ENCODE assay signal across 8 mouse cellular contexts in the genomic region with DNA sequence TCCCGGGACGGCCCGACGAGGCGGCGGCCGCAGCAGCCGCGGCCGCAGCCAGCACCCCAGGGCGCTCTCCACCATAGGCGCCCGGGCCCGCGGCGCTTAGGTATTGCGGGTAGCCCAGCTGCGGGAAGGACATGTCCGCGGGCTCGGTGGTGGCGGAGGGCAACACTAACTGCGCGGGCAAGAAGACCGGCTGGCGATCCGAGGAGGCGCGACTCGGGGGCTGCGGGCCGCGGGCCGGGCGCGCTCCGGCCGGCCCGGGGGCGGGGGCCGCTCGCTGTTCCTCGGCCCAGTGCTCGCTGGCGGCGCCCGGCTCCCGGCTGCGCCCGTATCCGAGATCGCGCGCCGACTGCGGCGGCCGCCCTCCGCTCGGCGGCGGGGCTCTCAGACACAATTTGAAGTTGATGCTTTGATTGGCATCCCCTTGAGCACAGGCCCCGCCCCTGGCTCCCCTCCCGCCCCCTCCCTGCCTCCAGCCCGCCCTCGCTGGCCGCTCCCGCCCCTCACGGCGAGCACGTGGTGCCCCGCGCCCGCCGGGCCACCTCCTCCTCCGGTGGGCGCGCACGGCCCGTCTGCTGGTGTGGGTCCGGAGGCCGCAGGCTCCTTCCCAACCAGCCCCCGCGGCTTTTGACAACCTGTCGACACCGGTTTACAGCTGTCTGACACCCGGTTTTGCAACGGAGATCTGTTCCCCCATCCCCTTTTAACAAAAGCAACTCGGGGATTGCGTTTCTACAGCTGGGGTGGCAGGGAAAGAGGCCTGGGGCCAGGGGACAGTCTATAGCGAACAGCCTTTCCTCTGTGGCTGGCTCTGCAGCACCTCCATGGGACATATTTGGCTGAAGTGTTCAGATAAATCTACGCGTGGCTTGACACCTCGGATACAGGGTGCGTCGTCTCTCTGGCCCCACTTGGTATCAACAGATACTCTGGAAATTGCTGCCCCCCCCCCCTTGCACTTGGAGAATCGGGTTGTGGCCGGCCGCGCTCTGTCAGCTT. TPM values are rescaled to one million over a fixed set of nuclear protein-coding genes. Genes with fewer than 3 reads are reported as not detected.
DNase-seq lines count a peak whose midpoint lies in the region; ATAC-seq and TF ChIP-seq lines count a peak whose summit lies in the region.

Gene Irx1 (minus strand): TSS at position 368 of the 996 bp plus-strand sequence.

- no peak for TF ChIP-seq CTCF in kidney, postnatal 0 days (IDR thresholded peaks at IDR 0.05; ENCODE audit: low read depth)

- WGBS in heart, embryonic 12.5 days = under 1% methylated on average over 91 of the region's 100 CpGs
- under 1% methylated on average over 71 of the region's 100 CpGs for WGBS in forebrain, embryonic 14.5 days
- WGBS in kidney, postnatal 0 days = under 1% methylated on average over 52 of the region's 100 CpGs

- H3K9me3 ChIP-seq in heart, embryonic 12.5 days (replicated peaks) = no peaks in the 10 kb centered on the region
- no peaks in the 10 kb centered on the region for H3K9me3 ChIP-seq in forebrain, embryonic 14.5 days (replicated peaks; ENCODE audit: control insufficient read depth, low read length)
- H3K9me3 ChIP-seq in kidney, postnatal 0 days (replicated peaks; ENCODE audit: low read length) = no peaks in the 10 kb centered on the region

- peak within 1 kb of the TSS; percentile 84 for H3K4me2 ChIP-seq in heart, embryonic 12.5 days
- H3K4me2 ChIP-seq in forebrain, embryonic 14.5 days (ENCODE audit: low read length) = peak within 1 kb of the TSS; percentile 59
- H3K4me2 ChIP-seq in kidney, postnatal 0 days (ENCODE audit: low read length) = peak within 1 kb of the TSS; percentile 61

- DNase-seq in heart, adult 9 months (ENCODE audit: low spot score in 2 of 2) = no peak
- DNase-seq in forebrain, embryonic 14.5 days (ENCODE audit: low spot score) = peak; percentile 59
- no peak for DNase-seq in kidney, postnatal 0 days (ENCODE audit: low spot score)
- DNase-seq in lung, postnatal 25 days (ENCODE audit: low spot score) = peak; percentile 56
- no peak for DNase-seq in layer of hippocampus, postnatal 36 days
- DNase-seq in natural killer cell, adult 2 months (ENCODE audit: low spot score in 2 of 2) = no peak
- no peak for DNase-seq in adrenal gland, adult 8-10 months

- H3K4me1 ChIP-seq in heart, embryonic 12.5 days (replicated peaks) = peaks cover 24% of the 10 kb centered on the region
- peaks cover 2% of the 10 kb centered on the region; the same call in 1 of the 2 replicates for H3K4me1 ChIP-seq in forebrain, embryonic 14.5 days (ENCODE audit: control insufficient read depth, insufficient read depth, low read length)
- H3K4me1 ChIP-seq in kidney, postnatal 0 days (replicated peaks; ENCODE audit: insufficient read depth, low read length) = peaks cover 11% of the 10 kb centered on the region; the same call in 1 of the 2 replicates

- H3K27me3 ChIP-seq in heart, embryonic 12.5 days (replicated peaks) = peaks cover 65% of the 10 kb centered on the region
- H3K27me3 ChIP-seq in forebrain, embryonic 14.5 days (replicated peaks; ENCODE audit: control insufficient read depth, insufficient read depth, low read length) = peaks cover 90% of the 10 kb centered on the region
- peaks cover 88% of the 10 kb centered on the region for H3K27me3 ChIP-seq in kidney, postnatal 0 days (ENCODE audit: insufficient read depth, low read length)

- H3K4me3 ChIP-seq in heart, embryonic 12.5 days = peak within 1 kb of the TSS; percentile 57
- peak within 1 kb of the TSS; percentile 35 for H3K4me3 ChIP-seq in forebrain, embryonic 14.5 days (ENCODE audit: low read depth, low read length)
- H3K4me3 ChIP-seq in kidney, postnatal 0 days (replicated peaks; ENCODE audit: low read depth, low read length) = peak within 1 kb of the TSS; percentile 43

- peak; percentile 75 for ATAC-seq in heart, embryonic 12.5 days (ENCODE audit: insufficient number of reproducible peaks, low FRiP score)
- ATAC-seq in forebrain, embryonic 14.5 days = peak; percentile 57
- peak; percentile 41 for ATAC-seq in kidney, postnatal 0 days (replicated peaks; ENCODE audit: low FRiP score, low read depth)

- peak within 1 kb of the TSS; percentile 83 for H3K27ac ChIP-seq in heart, embryonic 12.5 days (ENCODE audit: poor library complexity, severe bottlenecking)
- no peak within 1 kb of the TSS for H3K27ac ChIP-seq in forebrain, embryonic 14.5 days (ENCODE audit: low read depth, low read length)
- H3K27ac ChIP-seq in kidney, postnatal 0 days = peak within 1 kb of the TSS; percentile 42

- no peaks in the 10 kb centered on the region for H3K36me3 ChIP-seq in heart, embryonic 12.5 days
- no peaks in the 10 kb centered on the region for H3K36me3 ChIP-seq in forebrain, embryonic 14.5 days (ENCODE audit: control insufficient read depth, insufficient read depth, low read length)
- no peaks in the 10 kb centered on the region for H3K36me3 ChIP-seq in kidney, postnatal 0 days (ENCODE audit: insufficient read depth, low read length)

- H3K9ac ChIP-seq in heart, embryonic 12.5 days = peak within 1 kb of the TSS; percentile 70
- H3K9ac ChIP-seq in forebrain, embryonic 14.5 days (ENCODE audit: low read length) = peak within 1 kb of the TSS; percentile 43
- H3K9ac ChIP-seq in kidney, postnatal 0 days (ENCODE audit: low read depth, low read length) = peak within 1 kb of the TSS; percentile 58

RNA-seq across cellular contexts. Expression of gene Irx1, which starts in this region (rescaled TPM):
- polyA plus RNA-seq in heart, embryonic 12.5 days (2016; fragmentation: Nextera tagmentation; extraction: Ambion mirVana) = 2.7 and 3.1 TPM in 2 replicates
- 0.32 and 0.62 TPM in 2 replicates for polyA plus RNA-seq in forebrain, embryonic 14.5 days (2014; fragmentation: Nextera tagmentation; extraction: Ambion mirVana)
- 6.8 and 8.9 TPM in 2 replicates for polyA plus RNA-seq in kidney, postnatal 0 days (2015; fragmentation: Nextera tagmentation; extraction: Ambion mirVana)
- under 1 TPM in 1 of 2 experiments, not detected in 1; 0.20 TPM for total RNA-seq in layer of hippocampus, postnatal 36 days (2021)
- total RNA-seq in adrenal gland, adult 8-10 months (2022) = not detected

Comparison
In these comparisons a context has a peak if more than half of its experiments do, and no peak if none do; other contexts are left out.
1. Peak in DNase-seq, ATAC-seq, H3K4me3 ChIP-seq, H3K9ac ChIP-seq and H3K4me2 ChIP-seq in forebrain, embryonic 14.5 days; RNA of the gene not detected or under 1 TPM.